Mouse (Mus musculus): Measurements from ENCODE around the gene Akap9. TPM values are rescaled to one million over a fixed set of nuclear protein-coding genes. Genes with fewer than 3 reads are reported as not detected.
"Not testable (repeated sequence)": the region's sequence is repeated elsewhere in the genome, so short reads cannot be mapped to it uniquely, and the experiment has no call there.

Akap9 gene
- 28.4 and 29.4 TPM in 2 replicates for polyA plus RNA-seq (2012; rRNA removed)

DNA sequence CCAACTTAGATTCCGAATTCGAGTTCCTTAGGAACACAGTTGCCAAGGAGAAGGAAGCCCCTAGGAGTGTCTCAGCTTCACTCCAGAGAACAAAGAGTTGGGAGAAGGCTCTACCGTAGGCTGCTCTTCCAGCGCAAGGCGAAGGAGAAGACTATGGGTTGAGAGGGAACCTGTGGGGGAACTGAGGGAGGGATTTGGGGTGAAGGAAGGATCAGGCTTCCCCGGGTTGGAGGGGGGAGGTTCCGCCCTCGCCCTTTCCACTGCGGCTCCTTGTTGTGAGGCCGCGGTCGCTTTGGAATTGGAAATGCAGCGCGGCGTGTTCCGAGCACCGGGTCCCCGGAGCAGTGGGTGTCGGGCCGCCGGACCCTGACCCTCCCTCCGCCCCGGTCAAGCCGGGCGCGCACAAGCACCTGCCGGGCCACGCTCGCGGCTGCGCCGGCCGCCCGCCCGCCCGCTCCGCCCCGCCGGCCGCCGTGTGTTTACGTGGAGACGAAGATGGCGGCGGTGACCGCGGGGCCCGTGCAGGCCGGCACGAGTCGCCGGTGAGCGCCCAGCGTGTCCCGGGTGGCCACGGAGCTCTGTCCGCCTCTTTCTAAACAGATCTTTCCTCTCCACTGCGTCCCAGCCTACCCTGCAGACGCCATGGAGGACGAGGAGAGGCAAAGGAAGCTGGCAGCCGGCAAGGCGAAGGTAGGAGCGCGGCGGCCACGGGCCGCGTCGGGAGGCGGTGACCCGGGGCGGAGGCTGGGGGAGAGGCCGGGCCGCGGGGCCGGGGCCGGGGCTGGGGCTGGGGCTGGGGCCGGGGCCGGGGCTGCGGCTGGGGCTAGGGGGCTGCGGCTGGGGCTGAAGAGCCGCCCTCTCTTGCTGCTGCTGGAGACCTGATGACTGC, at the start of gene Akap9:
Gene Akap9, plus strand, starts transcription at position 254 of the 889 bp plus-strand sequence.
- peak; percentile 74 for DNase-seq (ENCODE audit: low spot score)

DNA sequence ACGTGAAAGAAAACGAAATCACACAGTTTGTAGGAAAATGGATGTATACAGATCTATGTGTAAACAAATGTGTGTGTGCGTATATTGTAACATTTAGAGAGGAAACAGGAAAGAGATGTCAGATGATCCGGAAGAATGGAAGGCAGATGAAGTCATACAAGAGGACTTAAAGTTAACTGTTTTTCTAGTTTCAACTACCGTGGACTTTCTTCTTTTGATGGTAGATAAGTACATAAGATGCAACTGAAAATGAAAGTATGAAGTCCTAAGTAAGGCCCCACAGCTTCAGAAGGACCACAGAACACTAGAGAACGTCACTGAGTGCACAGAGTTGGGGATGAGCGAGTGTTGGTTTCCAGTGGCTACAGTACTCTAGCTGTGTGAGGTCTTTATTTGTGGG, 41.0 kb upstream of the Akap9 start:
- DNase-seq (ENCODE audit: low spot score), result not testable (repeated sequence)

DNA sequence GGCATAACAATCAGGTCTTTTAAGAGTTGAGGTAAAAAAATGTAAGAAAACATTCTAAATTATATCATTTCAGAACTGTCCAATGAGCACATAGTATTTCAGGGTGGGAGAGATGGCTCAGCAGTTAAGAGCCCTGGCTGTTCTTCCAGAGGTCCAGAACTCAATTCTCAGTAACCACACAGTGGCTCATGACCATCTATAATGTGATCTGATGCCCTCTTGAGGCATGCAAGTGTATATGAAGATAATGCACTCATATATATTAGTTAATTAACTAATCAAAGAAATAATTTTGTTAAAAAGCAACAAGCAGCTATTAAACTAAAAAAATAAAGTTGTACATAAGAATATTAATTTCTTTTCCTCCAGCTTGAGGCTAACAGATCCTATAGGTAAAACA, 38.7 kb upstream of the Akap9 start:
- no peak for DNase-seq (ENCODE audit: low spot score)

DNA sequence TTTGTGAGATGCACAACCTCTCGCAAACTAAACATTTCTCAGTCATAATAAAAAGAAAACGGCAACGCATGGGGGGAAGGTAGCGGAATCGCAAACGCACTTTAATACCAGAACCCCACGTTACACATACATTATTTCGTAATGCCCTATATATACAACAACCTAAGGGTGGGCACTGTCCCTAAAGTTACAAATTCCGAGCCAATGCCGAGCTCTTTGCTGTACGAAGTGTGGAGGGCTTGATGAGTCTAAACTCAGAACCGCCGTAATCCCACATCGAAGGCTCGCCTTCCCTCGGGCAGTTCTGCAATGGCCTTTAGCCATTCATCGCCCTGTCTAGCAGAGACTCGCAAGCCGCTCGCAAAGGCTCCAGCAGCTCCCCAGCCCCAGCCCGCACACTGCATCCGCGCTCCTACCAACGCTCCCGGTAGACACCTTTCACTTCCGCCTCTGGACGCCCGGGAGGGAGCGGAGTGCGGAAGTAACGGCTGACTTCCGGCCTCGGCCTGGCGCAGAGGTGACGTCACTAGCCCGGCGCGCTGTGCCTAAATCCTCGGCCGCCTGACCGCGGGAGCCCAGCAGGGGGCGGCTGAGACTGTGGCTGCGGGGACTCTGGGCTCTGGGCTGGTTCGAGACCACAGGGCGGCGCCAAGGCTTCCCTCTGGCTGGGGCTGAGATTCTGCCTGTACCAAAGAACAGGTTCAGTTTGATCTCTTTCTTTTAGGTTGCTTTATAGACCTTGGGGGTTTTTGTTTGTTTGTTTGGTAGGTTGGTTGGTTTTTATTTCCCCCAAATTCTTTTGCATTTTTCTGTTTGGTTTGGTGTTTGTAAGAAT, 34.2 kb upstream of the Akap9 start, which contains the start of gene Mterf1a:
Gene Mterf1a, minus strand, starts transcription at position 475 of the 835 bp plus-strand sequence.
- not testable (repeated sequence) for DNase-seq (ENCODE audit: low spot score)

DNA sequence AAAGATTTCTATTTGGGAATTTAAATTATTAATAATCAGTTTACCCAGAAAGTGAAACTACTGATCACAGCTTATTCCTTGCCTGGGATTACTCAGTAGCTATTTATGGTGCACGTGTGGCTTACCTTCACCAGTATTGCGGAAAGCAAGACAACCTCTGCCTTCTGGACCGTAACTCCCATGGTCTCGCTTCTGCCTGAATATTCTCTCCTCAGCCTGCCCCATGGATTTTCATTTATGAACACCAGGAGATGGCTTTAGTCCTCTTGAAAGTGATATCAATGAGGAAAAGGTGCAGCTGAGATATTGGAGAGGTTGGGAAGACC, 33.6 kb upstream of the Akap9 start:
- not testable (repeated sequence) for DNase-seq (ENCODE audit: low spot score)

DNA sequence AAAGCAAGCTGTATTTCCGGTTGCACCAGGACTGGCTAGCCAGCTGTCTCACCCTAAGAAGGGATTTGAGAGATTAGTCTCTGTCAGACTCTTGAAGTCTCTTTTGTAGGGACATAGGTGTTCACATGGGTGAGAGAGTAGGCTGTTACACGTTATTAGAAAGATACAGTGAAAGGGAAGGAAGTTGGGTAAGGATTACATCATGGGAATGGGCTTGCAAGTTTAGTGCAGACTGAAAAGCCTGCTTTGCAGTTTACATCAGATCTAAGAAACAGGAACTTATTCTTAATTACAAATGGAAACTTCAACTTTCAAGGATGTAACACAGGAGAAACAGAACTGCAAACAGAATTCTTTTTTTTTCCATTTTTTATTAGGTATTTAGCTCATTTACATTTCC, 22.4 kb upstream of the Akap9 start:
- DNase-seq (ENCODE audit: low spot score), result no peak

DNA sequence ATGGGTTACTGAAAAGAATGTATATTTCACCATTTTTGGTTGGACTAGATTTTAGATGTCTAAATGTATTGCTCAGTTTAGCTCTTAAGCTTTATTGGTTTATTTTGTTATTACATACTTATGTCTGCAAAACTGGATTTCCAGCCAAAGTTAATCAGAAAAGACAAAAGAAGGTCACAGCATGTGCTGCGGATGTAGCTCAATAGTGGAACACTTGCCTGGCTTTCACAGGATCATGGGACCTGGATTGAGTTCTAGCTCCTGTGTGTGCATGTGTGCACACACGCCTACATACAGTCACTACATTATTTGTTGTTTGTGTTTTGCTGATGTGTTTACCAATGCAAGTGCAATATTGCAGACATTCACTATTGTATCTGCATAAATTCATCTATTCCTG, 5.5 kb upstream of the Akap9 start:
- DNase-seq (ENCODE audit: low spot score), result no peak

DNA sequence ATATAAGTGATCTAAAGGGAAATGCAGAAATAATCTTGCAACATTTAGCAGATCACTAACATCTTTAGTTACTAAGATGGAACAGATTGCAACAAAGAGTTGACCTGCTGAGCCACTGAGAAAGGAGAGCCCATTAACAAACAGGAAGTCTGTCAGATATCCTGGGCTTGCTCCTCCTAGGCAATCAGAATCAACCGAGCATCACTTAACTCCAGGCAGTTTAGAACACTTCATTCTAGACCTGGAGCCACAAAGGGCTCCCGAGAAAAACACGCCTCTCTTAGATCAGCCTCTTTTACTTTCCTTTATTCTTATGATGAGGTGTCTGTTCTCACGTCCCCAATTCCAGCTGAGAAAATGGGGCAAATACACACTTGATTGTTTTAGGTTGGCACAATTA, 1.2 kb upstream of the Akap9 start:
- DNase-seq (ENCODE audit: low spot score), result no peak

DNA sequence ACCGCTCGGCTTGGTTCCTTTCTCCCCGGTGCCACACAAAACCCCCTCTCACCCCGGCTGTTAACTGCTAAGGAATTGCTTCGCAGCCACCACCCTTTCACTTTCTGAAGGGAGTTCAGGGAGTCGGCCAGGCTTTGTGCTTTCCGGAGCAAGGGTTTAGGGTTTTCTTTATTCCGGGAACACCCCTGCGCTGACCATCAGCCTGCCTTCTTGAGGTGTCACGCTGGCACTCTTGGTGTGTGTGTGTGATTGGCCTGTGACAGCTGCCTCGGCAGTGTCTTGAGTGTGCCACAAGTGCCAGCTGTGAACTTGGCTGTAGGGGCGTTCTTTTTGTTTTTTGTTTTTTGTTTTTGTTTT, 814 bp downstream of the Akap9 start:
- peak; percentile 26 for DNase-seq (ENCODE audit: low spot score)

DNA sequence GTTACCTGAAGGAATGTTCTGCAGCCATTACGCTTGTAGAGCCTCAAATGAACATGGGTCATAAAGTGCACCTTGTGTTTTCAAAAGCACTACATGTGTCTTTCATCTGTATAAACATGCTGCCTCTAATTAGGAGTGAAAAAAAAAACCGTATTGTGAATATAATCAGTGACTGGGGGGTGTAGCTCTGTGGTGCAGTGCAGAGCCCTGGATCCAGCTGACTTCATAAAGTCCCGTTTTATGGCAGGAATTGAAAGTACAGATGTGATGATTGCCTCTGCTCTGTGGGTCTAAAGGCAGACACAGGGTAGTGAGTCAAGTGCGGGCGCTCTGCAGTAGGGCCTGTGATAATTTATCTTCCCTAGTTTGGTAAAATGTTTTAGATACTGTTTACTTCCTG, 2.9 kb downstream of the Akap9 start:
- no peak for DNase-seq (ENCODE audit: low spot score)

DNA sequence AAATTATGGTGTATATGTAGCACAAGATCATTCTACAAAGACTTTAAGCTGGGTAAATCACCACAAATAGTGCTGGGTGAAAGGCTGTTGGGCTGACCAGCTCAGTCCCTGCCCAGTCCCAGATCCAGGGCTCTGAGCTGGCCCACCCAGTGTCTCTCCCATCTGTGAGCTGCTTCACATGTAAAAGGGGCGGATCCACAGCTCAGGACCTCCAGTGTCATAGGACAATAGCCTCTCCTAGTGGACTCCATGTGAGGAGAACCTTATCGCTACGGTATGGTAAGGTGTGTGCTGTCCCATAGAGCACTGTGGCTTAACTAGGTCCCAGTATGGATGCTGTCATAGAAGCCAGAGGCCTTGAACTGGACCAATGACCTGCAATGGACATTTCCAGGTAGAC, 3.8 kb downstream of the Akap9 start:
- DNase-seq (ENCODE audit: low spot score), result no peak

DNA sequence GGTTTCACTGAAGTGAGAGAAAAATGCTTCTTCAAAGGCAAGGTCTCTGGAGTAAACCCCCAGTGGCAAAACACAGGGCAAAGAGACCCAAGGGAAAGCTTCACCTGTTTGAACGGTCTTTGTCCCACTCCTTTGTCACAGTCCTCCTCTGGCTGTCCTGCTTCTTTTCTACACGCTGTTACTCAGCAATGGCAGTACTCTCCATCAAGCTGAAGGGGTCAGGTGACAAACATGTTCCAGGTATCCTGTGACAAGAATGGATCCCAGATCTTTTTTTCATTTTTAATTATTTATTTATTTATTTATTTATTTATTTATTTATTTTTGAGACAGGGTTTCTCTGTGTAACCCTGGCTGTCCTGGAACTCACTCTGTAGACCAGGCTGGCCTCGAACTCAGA, 5.7 kb downstream of the Akap9 start:
- DNase-seq (ENCODE audit: low spot score), result no peak

DNA sequence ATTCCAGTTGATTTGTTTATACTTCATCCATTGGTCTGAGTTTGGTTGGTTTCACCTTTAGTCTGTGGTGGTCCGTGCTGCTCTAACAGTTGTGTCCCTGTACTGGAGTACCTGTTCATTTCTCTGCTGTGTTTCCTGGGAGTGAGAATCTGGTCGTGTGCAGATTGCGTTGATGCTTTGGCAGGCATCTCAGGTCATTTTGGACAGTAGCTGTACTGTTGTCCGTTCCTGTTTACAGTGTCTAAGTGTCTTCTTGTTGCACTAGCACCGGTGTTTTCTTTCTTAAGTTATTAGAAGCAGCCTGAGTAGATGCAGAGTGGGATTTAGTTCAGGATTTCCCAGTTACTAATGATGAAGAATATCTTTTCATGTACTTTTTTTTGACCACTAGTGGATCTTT, 7.4 kb downstream of the Akap9 start:
- no peak for DNase-seq (ENCODE audit: low spot score)

DNA sequence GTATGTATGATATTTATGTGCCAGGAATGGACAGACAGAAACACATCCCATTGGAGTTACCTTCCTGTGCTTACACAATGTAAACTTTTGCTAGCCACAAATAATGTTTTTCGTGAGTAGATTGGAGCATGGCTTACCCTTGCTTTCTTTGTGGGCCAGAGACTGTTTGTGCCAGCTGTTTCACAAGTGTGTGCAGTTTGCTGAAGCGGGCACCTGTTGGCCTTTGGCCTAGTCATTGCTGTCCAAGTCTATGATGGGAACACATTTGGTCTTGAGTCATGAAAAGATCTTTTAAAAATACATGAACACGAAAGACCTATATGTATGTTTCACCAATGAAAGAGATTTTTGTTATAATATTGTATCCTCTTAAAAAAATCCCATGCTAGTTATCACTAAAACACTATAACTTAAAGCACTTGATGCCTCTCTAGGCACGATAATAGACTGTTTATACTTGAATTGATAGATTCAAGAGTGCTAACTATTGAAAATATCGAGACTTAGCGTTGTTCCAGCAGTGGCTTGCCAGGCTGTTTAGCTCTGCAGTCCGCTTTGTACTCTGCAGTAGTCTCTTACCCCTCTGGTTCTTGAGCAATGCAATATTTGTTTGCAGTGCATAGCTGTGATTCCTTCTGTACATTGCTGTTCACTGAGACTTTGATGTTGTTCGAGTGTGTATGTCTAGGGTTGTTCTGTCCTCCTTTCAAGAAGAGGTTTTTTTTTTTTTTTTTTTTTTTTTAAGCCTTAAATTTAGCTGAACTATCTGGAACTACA, 8.1 kb downstream of the Akap9 start:
- no peak for DNase-seq (ENCODE audit: low spot score)

DNA sequence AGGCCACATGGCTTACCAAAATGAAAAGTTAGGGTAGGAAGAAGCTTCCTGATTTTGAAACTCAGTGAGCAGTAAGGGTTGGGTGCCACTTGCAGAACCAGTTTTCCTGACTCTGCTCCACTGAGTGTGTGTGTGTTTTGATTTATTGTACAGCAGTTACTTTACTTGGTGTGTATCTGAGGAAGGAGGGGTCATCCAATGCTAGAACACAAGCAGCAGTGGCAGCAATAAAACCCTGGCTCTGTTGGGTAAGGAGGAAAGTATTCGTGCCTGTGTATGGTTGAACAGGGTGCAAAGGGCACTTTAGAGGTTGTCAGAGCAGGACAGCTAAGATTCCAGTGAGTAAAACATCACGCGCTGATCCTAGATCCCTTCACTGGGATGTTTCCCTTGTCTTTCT, 11.1 kb downstream of the Akap9 start:
- DNase-seq (ENCODE audit: low spot score), result no peak

DNA sequence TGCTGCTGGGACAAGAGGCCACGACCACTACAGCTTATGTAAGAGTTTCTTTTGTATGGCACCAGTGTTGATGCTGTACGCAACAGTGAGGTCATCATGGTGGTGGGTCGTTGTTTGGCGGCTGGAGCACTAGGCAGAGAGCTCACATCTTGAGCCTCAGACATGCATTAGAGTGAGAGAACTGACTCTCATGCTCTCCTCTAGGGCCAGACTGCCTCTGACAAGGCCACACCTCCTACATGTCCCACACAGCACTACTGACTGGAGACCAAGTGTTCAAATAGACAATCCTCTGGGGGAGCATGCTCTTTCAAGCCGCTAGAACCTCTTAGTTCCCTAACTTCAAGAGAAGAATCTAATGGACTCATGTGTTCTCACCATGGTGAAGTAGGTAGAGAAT, 11.5 kb downstream of the Akap9 start:
- DNase-seq (ENCODE audit: low spot score), result no peak

DNA sequence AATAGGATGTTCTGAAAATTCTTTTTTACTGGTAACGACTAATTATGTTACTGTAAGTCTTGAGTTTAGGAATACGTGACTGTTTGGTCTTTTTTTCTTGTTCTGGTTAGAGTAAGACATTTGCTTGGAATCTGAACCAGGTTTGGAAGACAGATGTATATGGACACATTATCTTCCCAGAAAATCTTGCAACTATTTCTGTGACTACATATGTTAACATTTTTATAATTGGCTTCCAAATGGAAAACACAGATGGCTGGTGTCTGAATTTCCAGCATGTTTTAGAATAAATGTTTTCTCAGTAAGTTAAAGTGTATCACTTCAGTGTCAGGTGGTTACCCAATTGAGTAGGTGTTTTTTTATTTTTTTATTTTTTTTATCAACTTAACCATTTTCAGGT, 13.4 kb downstream of the Akap9 start:
- DNase-seq (ENCODE audit: low spot score), result no peak

DNA sequence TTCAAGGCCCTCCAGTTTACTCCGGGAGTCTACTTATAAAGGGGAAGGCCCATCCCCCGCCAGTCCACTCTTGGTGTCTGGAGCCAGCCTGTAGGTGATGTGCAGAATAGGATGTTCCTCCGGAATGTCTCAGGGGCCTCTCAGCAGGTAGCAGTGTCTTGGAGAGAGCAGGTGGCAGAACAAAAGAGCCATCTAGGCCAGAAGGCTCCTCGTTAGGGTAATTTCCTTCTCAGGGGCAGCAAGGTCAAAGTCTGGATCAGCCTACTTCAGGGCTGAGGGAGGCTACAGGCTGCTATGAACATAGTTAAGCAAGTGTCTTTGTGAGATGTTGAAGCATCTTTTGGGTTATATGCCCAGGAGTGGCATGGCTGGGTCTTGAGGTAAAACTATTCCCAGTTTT, 15.3 kb downstream of the Akap9 start:
- DNase-seq (ENCODE audit: low spot score), result not testable (repeated sequence)

DNA sequence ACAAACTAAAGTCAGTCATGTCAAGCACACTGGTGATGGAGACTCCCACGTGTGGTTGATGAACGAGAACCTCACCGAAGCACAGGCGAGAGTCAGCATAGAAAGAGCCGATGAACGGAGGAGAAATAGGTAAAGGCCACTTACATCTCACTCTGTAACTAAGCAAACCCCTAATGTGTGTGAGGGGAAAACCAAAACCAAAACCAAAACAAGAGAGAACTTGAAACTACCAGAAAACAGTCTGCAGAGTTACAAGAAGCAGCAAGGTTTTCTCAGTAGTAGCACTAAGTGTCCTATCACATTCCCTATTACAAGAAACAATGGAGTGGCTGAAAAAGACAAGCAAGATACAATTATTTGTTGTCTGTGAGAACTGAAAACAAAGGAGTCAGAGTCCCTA, 24.6 kb downstream of the Akap9 start:
- no peak for DNase-seq (ENCODE audit: low spot score)

DNA sequence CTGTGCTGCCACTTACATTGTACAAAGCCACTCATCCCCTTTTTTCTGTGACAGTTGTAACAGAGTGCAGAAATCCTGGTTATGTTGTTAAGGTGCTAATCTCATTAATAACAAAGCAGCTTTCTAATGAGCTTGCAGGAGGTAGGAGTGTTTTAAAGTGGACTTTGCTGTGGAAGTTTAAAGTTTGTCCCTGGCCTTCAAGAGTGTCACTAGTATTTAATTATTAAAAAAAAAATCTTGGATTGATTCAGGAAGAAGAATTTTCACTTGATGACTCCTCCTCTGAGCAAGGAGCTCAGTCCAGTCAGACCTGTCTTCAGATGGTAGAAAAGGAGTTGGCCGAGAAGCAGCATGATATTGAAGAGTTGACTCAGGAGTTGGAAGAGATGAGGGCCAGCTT, 26.7 kb downstream of the Akap9 start:
- DNase-seq (ENCODE audit: low spot score), result no peak

DNA sequence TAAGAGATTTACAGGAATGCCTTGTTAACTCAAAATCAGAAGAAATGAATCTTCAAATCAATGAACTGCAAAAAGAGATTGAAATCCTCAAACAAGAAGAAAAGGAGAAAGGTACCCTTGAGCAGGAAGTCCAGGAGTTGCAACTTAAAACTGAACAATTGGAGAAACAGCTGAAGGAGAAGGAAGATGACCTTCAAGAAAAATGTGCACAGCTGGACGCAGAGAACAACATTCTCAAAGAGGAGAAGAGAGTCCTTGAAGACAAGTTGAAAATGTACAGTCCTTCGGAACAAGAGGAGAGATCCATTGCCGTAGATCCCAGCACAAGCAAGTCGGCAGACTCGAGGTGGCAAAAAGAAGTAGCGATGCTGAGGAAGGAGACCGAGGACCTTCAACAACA, 33.4 kb downstream of the Akap9 start:
- DNase-seq (ENCODE audit: low spot score), result no peak

DNA sequence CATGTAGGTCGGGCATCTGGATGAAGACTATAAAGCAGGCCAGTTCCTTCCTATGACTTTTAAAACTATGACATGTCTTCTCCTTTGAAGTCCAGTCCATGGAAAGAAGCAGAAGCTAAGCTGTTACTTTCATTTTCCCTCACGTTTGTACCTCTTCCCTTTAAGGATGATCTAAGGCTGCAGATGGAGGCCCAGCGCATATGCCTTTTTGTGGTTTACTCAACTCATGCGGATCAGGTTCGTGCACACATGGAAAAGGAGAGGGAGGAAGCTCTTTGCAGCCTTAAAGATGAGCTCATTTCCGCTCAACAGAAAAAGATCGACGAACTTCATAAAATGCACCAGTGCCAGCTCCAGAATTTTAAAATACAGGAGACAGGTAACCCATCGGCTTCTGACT, 40.6 kb downstream of the Akap9 start:
- DNase-seq (ENCODE audit: low spot score), result no peak
